Mouse (Mus musculus): Measurements from ENCODE around the gene Cpxm2. TPM values are rescaled to one million over a fixed set of nuclear protein-coding genes. Genes with fewer than 3 reads are reported as not detected.
A peak's percentile ranks its signal among the peaks of the same experiment; 100 is the strongest.

The Cpxm2 gene
- polyA plus RNA-seq, 1 experiment from 2014 or later: 0.61 TPM

DNA sequence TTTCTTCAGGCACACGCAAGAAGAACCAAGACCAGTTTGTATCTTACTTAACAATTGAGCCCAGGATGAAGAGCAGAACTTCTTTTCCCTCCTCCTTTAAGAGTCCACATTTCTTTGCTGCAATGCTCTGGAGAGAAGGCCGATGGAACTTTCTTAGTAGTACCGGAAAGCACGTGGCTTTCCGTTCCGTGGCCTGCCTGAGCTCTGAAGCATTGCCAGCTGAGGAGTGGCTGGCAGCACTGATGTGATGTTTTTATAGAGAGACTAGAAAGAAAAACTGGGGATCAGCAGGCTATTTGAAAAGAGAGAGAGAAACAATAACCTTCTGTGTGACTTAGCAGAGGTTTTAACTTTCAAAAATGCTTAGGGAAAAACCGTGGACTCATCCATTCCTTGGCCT, 63.0 kb downstream of the Cpxm2 start:
- no peak for ATAC-seq
- TF ChIP-seq EP300 (IDR thresholded peaks at IDR 0.05): no peak
- no peak for TF ChIP-seq CTCF (IDR thresholded peaks at IDR 0.05)
- Histone ChIP-seq H3K27ac (ENCODE audit: low read length) (no peak overlapping the region), H3K36me3 (ENCODE audit: insufficient read depth, low read length) (no peaks in the 10 kb centered on the region), H3K27me3 (replicated peaks; ENCODE audit: insufficient read depth, low read length) (no peaks in the 10 kb centered on the region), H3K4me1 (ENCODE audit: insufficient read depth, low read depth, low read length) (no peaks in the 10 kb centered on the region), H3K4me2 (replicated peaks; ENCODE audit: low read depth, low read length) (no peak overlapping the region), H3K9ac (replicated peaks; ENCODE audit: low read depth) (no peak overlapping the region), H3K4me3 (ENCODE audit: low read depth, low read length) (no peak overlapping the region), H3K9me3 (ENCODE audit: low read length) (no peaks in the 10 kb centered on the region)
- no peak for DNase-seq (ENCODE audit: low spot score)
- WGBS: 87% methylated on average over 7 of the region's 7 CpGs

DNA sequence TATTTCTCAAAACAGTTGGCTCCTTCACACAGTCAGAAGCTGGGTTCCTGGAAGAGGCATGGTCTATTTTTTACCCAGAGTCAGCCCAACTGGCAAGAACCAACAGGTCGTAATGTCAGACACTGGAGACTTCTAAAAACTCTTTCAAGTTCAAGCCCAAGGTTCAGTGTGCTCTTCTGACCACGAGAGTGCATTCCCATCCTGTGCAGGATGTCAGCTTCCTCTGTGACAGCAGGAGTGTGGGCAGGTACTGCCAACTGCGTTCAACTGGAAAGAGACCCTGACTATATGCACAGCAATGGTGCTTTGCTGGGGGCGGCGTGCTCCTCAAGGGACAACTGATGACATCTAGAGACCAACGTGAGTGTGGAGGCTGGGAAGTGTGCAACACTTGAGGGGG, 65.9 kb downstream of the Cpxm2 start:
- no peak for TF ChIP-seq CTCF (IDR thresholded peaks at IDR 0.05)
- TF ChIP-seq EP300 (IDR thresholded peaks at IDR 0.05): no peak
- no peak overlapping the region for H3K27ac ChIP-seq (ENCODE audit: low read length)
- DNase-seq (ENCODE audit: low spot score): peak; percentile 4
- no peak overlapping the region for H3K4me2 ChIP-seq (replicated peaks; ENCODE audit: low read depth, low read length)
- H3K9ac ChIP-seq (replicated peaks; ENCODE audit: low read depth): no peak overlapping the region
- H3K4me3 ChIP-seq (ENCODE audit: low read depth, low read length): no peak overlapping the region
- H3K9me3 ChIP-seq (ENCODE audit: low read length): no peaks in the 10 kb centered on the region
- no peaks in the 10 kb centered on the region for H3K4me1 ChIP-seq (ENCODE audit: insufficient read depth, low read depth, low read length)
- H3K27me3 ChIP-seq (replicated peaks; ENCODE audit: insufficient read depth, low read length): no peaks in the 10 kb centered on the region
- 60% methylated on average over 6 of the region's 6 CpGs for WGBS
- ATAC-seq: no peak
- H3K36me3 ChIP-seq (ENCODE audit: insufficient read depth, low read length): no peaks in the 10 kb centered on the region

DNA sequence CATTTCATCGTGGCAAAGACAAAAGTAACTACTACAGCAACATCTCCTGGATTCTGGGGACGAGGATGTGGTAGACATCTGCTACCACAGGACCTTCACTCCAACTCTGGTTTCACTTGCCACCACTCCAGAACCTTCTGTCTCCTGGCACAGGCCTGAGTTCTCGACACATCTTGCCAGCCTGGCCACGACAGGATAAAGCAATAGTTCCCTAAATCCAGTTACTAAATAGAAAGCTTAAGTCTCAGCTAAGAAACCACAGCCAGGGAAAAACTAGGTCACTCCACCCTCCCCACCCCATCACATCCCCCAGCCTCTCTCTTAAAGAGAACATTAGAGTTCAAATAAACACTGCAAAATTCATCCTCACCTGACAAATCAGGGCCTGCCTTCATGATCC, 66.4 kb downstream of the Cpxm2 start:
- Histone ChIP-seq H3K27ac (ENCODE audit: low read length) (no peak overlapping the region), H3K4me3 (ENCODE audit: low read depth, low read length) (no peak overlapping the region), H3K36me3 (ENCODE audit: insufficient read depth, low read length) (no peaks in the 10 kb centered on the region), H3K9ac (replicated peaks; ENCODE audit: low read depth) (no peak overlapping the region), H3K4me1 (ENCODE audit: insufficient read depth, low read depth, low read length) (no peaks in the 10 kb centered on the region), H3K27me3 (replicated peaks; ENCODE audit: insufficient read depth, low read length) (no peaks in the 10 kb centered on the region), H3K9me3 (ENCODE audit: low read length) (no peaks in the 10 kb centered on the region), H3K4me2 (replicated peaks; ENCODE audit: low read depth, low read length) (no peak overlapping the region)
- no peak for TF ChIP-seq CTCF (IDR thresholded peaks at IDR 0.05)
- TF ChIP-seq EP300 (IDR thresholded peaks at IDR 0.05): no peak
- ATAC-seq (no peak), DNase-seq (ENCODE audit: low spot score) (no peak)
- 60% methylated on average over 4 of the region's 4 CpGs for WGBS

DNA sequence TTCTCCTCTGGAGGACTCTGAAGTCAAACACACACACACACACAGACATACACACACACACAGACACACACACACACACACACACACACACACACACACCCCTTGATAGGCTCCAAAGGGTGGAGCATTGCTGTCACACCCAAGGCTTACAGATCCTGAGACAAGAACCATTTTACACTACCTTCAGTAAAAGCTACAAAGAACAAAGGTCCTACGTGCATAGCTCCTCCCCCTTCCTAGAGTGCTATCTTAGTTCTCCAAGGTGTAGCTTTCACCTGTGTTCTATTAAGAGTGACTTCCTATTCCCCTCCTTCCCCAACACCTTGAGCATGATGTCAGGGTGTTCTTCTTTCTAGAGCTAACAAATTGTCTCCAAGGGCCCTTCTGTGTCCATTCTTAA, 78.7 kb downstream of the Cpxm2 start:
- Histone ChIP-seq H3K27me3 (replicated peaks; ENCODE audit: insufficient read depth, low read length) (no peaks in the 10 kb centered on the region), H3K36me3 (ENCODE audit: insufficient read depth, low read length) (no peaks in the 10 kb centered on the region), H3K4me2 (replicated peaks; ENCODE audit: low read depth, low read length) (no peak overlapping the region), H3K9me3 (ENCODE audit: low read length) (no peaks in the 10 kb centered on the region), H3K27ac (ENCODE audit: low read length) (no peak overlapping the region), H3K4me3 (ENCODE audit: low read depth, low read length) (no peak overlapping the region), H3K9ac (replicated peaks; ENCODE audit: low read depth) (no peak overlapping the region), H3K4me1 (ENCODE audit: insufficient read depth, low read depth, low read length) (no peaks in the 10 kb centered on the region)
- 13% methylated on average over 1 of the region's 1 CpGs for WGBS
- DNase-seq (ENCODE audit: low spot score) (no peak), ATAC-seq (no peak)
- no peak for TF ChIP-seq CTCF (IDR thresholded peaks at IDR 0.05)
- no peak for TF ChIP-seq EP300 (IDR thresholded peaks at IDR 0.05)

DNA sequence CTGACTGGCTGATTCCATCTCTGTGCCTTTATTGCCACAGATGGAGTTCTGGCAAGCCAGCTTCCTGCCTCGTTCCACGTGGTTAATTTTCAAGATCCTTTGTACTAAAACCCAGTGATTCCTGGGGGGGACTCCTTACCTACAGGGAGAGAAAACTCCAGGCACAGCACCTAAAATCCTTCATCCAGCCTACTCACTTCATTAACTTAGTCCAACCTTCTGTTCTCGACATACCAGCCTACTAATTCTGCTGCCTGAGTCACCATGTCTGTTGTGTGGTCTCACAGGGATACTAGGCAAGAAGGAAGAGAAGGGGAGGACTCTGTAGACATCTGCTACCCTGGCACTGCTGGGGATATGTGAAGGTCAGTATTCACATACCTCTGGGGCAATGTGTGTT, 80.0 kb downstream of the Cpxm2 start:
- H3K9ac ChIP-seq (replicated peaks; ENCODE audit: low read depth): no peak overlapping the region
- H3K36me3 ChIP-seq (ENCODE audit: insufficient read depth, low read length): no peaks in the 10 kb centered on the region
- no peaks in the 10 kb centered on the region for H3K4me1 ChIP-seq (ENCODE audit: insufficient read depth, low read depth, low read length)
- TF ChIP-seq CTCF (IDR thresholded peaks at IDR 0.05) (no peak), EP300 (IDR thresholded peaks at IDR 0.05) (no peak)
- H3K4me3 ChIP-seq (ENCODE audit: low read depth, low read length): no peak overlapping the region
- H3K9me3 ChIP-seq (ENCODE audit: low read length): no peaks in the 10 kb centered on the region
- ATAC-seq (no peak), DNase-seq (ENCODE audit: low spot score) (no peak)
- no peak overlapping the region for H3K27ac ChIP-seq (ENCODE audit: low read length)
- 67% methylated on average over 3 of the region's 3 CpGs for WGBS
- H3K27me3 ChIP-seq (replicated peaks; ENCODE audit: insufficient read depth, low read length): no peaks in the 10 kb centered on the region
- H3K4me2 ChIP-seq (replicated peaks; ENCODE audit: low read depth, low read length): no peak overlapping the region

DNA sequence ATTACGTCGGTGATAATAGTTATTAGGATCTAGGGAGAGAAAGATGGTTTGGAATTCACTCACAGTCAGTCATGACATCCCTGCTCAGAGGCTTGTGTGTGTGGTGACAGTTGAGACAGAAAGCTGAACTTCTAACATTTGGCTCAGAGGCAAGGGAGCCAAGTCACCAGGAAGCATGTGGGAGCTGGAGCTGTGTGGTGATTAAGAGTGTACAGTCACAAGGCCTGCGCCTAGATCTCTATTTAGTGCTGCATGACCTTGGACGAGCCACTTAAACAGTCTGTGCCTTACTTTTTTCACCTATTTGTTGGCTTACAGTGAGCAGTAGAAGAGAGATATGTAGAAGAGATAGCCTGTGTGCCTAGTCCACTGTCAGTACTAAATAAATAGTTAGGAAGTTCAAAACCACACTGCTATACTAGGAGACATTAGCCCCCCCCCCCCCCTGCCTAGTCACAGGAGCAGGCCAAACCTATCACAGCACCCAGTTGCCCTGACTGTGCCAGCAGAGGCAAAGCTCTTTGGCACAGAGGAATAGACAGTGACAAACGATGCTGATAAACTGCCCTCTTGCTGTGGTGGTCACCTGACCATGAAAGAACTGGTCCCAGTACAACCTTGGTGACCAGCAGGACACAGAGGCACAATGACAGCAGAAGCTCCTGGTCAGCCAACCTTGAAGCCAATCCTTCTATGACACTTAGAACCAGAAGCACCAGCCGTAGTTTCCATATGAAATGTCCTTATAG, 83.5 kb downstream of the Cpxm2 start:
- TF ChIP-seq CTCF (IDR thresholded peaks at IDR 0.05) (no peak), EP300 (IDR thresholded peaks at IDR 0.05) (no peak)
- Histone ChIP-seq H3K4me1 (ENCODE audit: insufficient read depth, low read depth, low read length) (no peaks in the 10 kb centered on the region), H3K4me3 (ENCODE audit: low read depth, low read length) (no peak overlapping the region), H3K9me3 (ENCODE audit: low read length) (no peaks in the 10 kb centered on the region), H3K4me2 (replicated peaks; ENCODE audit: low read depth, low read length) (no peak overlapping the region), H3K36me3 (ENCODE audit: insufficient read depth, low read length) (no peaks in the 10 kb centered on the region), H3K9ac (replicated peaks; ENCODE audit: low read depth) (no peak overlapping the region), H3K27ac (ENCODE audit: low read length) (no peak overlapping the region), H3K27me3 (replicated peaks; ENCODE audit: insufficient read depth, low read length) (no peaks in the 10 kb centered on the region)
- no peak for DNase-seq (ENCODE audit: low spot score)
- ATAC-seq: no peak
- WGBS: 83% methylated on average over 6 of the region's 6 CpGs

DNA sequence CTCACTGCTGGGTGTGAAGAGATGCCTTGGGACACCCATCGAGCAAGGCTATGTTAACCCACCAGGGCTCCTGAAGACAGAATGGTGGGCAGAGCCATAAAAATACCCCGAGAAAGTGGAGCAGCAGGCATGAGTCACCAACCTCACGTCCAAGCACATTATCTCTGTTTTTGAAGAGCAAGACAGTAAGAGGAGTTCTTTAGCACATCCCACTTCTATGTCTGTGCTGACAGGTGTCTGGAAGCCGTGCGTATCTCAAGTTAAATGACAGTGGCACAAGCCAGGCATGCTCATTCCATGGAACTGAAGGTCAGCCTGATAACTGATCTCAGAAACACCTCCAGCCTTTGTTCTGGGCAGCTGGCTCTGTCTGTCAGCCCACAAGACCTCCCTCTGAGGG, 86.6 kb downstream of the Cpxm2 start:
- ATAC-seq: no peak
- Histone ChIP-seq H3K9me3 (ENCODE audit: low read length) (no peaks in the 10 kb centered on the region), H3K27ac (ENCODE audit: low read length) (no peak overlapping the region), H3K4me1 (ENCODE audit: insufficient read depth, low read depth, low read length) (no peaks in the 10 kb centered on the region), H3K4me2 (replicated peaks; ENCODE audit: low read depth, low read length) (no peak overlapping the region), H3K27me3 (replicated peaks; ENCODE audit: insufficient read depth, low read length) (no peaks in the 10 kb centered on the region), H3K9ac (replicated peaks; ENCODE audit: low read depth) (no peak overlapping the region), H3K4me3 (ENCODE audit: low read depth, low read length) (no peak overlapping the region), H3K36me3 (ENCODE audit: insufficient read depth, low read length) (no peaks in the 10 kb centered on the region)
- no peak for DNase-seq (ENCODE audit: low spot score)
- 60% methylated on average over 5 of the region's 5 CpGs for WGBS
- TF ChIP-seq CTCF (IDR thresholded peaks at IDR 0.05) (no peak), EP300 (IDR thresholded peaks at IDR 0.05) (no peak)

Measured in lung, postnatal 0 days (tissue).